Mouse (Mus musculus) embryonic facial prominence, embryonic 10.5 days (tissue): Measurements from ENCODE around the gene Hck. TPM values are rescaled to one million over a fixed set of nuclear protein-coding genes. Genes with fewer than 3 reads are reported as not detected.

Experiments used
- DNase-seq: peaks from one replicate; pipeline ENCODE4 v3.0.0-alpha.2; 2017; ENCODE audit warnings: low spot score
- H3K27ac ChIP-seq: fragments of 300-500 bp; sonication (generic); replicated peaks from 2 replicates; pipeline ENCODE4 v1.5.1; 2016; ENCODE audit warnings: mild to moderate bottlenecking
- H3K27me3 ChIP-seq: fragments of 300-500 bp; sonication (generic); replicated peaks from 2 replicates; pipeline ENCODE4 v1.6.1; 2016; ENCODE audit warnings: low read depth, mild to moderate bottlenecking; ENCODE audit not compliant: poor library complexity, severe bottlenecking
- H3K36me3 ChIP-seq: fragments of 300-500 bp; sonication (generic); replicated peaks from 2 replicates; pipeline ENCODE4 v1.6.1; 2016; ENCODE audit warnings: mild to moderate bottlenecking, moderate library complexity
- H3K4me1 ChIP-seq: fragments of 300-500 bp; sonication (generic); 2 replicates; pipeline ENCODE4 v1.6.1; 2016
- H3K4me3 ChIP-seq: fragments of 300-500 bp; sonication (generic); 2 replicates; pipeline ENCODE4 v1.5.1; 2016; ENCODE audit warnings: mild to moderate bottlenecking, moderate library complexity
- H3K9me3 ChIP-seq: fragments of 300-500 bp; sonication (generic); 2 replicates; pipeline ENCODE4 v1.6.1; 2016; ENCODE audit warnings: mild to moderate bottlenecking
- WGBS: fragments of 180-500 bp; shearing (Covaris S2); methylation state at CpG from one replicate; pipeline ENCODE4 v1.1.7; 2016; 5-methylcytosine and 5-hydroxymethylcytosine counted together
- polyA plus RNA-seq: library from polyadenylated mRNA; unstranded; fragments of >200 nt; fragmentation: Nextera tagmentation; extraction: Ambion mirVana; gene quantifications from 2 replicates; pipeline ENCODE4 v1.2.1, GENCODE M21; 2016

Gene Hck
- polyA plus RNA-seq, 1 experiment from 2014 or later: 1.4 TPM

DNA sequence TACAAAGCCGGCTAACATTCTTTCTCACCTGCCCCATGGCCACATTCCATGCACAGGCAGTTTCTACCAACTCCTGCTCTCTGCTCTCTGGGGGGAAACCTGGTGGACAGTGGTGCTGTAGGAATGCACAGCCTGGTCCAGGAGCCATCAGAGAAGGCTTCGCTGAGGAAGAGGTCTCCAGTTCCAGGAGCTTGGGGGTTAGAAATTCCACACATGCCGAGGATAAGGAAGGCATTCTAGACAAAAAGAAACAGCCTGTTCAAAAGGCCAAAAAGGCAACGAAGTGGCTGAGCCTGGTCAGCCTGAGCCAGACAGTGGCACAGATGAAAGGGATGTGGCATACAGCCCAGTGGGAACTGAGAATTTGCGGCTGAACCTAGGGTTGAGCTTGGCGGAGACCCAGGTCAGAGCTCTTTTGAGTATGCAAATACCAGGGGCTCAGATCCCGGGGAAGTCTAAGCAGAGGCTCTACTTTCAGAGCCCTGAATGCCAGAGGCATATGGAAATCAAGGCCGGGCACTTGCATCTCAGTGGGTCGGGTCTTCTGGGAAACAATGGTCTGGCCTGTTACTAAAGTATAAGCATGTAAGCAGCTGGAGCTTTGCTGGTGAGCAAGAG, 31.8 kb downstream of the Hck start:
- peaks cover 10% of the 10 kb centered on the region for H3K4me1 ChIP-seq
- H3K27ac ChIP-seq: no peak overlapping the region
- WGBS: 10% methylated on average over 9 of the region's 9 CpGs
- no peak overlapping the region for H3K4me3 ChIP-seq
- H3K36me3 ChIP-seq: no peaks in the 10 kb centered on the region
- H3K9me3 ChIP-seq: no peaks in the 10 kb centered on the region
- peaks cover 7% of the 10 kb centered on the region; the same call in 1 of the 2 replicates for H3K27me3 ChIP-seq
- peak; percentile 23 for DNase-seq

DNA sequence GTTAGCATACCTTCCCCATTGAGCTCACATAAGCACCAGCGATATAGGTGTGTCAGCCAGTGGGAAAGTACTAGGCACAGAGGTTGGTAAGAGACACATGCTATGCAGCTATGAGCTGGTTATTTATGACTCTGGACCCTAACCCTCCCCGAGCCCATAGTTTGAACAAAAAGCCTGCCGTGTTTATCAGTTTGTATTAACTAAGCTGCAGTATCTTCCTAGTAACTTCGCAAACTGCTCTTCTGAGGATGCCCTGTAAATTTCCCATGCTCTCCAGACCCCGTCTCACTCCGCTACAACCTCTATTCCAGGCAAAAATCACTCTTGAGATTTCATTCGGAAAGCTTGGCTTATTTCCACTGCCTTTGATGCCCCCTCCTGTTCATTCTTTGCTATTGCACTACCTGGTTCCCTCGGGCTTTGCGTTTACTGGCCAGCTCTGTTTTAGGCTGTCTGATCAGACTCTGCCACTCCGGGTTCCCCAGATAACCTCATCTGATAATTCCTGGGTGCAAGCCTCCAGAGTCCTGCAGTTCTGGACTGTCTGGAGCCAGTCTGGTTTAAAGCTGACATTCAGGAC, 34.4 kb downstream of the Hck start:
- no peak overlapping the region for H3K27ac ChIP-seq
- no peak overlapping the region for H3K4me3 ChIP-seq
- DNase-seq: peak; percentile 61
- peaks cover 10% of the 10 kb centered on the region for H3K4me1 ChIP-seq
- H3K27me3 ChIP-seq: peaks cover 7% of the 10 kb centered on the region; the same call in 1 of the 2 replicates
- 36% methylated on average over 10 of the region's 10 CpGs for WGBS
- H3K9me3 ChIP-seq: no peaks in the 10 kb centered on the region
- no peaks in the 10 kb centered on the region for H3K36me3 ChIP-seq

DNA sequence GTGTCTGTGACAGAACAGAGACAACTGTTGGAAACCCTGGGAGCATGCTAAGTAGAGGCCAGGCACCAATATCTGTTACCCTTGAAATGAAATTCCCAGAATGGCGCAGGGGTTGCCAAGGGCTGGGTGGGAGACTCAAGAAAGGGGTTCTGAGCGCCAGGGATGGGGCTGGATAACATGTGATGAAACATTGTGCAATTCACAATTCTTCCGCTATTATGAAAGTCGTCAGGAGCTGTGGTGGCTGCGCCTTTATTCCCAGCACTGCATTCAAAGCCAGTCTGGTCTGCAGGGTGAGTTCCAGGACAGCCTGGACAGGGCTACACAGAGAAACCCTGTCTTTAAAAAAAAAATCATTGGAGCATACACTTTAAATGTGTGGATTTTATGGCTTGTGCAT, 37.1 kb downstream of the Hck start:
- Histone ChIP-seq H3K4me1 (peaks cover 1% of the 10 kb centered on the region; the same call in 1 of the 2 replicates), H3K9me3 (no peaks in the 10 kb centered on the region), H3K27ac (no peak overlapping the region), H3K36me3 (no peaks in the 10 kb centered on the region), H3K27me3 (peaks cover 7% of the 10 kb centered on the region; the same call in 1 of the 2 replicates), H3K4me3 (no peak overlapping the region)
- 84% methylated on average over 5 of the region's 5 CpGs for WGBS
- DNase-seq: no peak

DNA sequence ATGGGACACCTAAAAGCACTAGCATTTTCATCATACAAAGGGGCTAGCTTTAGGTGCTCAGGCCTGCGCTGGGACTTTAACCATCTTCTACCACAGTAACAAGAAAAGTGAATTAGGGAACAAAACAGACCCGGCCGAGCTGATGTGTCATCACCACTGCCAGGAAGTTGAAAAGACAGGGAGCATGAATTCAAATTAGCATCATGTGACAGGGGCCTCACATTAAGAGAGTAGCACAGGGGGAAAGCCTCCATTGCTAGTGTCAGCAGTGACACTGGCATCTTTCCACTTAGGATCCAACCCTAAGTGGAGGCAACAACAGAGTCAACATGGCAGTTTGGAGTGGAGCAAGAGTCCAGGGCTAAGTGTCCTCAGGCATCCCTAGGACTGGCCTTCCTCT, 39.0 kb downstream of the Hck start:
- no peaks in the 10 kb centered on the region for H3K36me3 ChIP-seq
- H3K4me3 ChIP-seq: no peak overlapping the region
- H3K4me1 ChIP-seq: no peaks in the 10 kb centered on the region
- DNase-seq: no peak
- H3K27ac ChIP-seq: no peak overlapping the region
- 87% methylated on average over 3 of the region's 3 CpGs for WGBS
- no peaks in the 10 kb centered on the region for H3K9me3 ChIP-seq
- H3K27me3 ChIP-seq: peaks cover 6% of the 10 kb centered on the region; the same call in 1 of the 2 replicates

DNA sequence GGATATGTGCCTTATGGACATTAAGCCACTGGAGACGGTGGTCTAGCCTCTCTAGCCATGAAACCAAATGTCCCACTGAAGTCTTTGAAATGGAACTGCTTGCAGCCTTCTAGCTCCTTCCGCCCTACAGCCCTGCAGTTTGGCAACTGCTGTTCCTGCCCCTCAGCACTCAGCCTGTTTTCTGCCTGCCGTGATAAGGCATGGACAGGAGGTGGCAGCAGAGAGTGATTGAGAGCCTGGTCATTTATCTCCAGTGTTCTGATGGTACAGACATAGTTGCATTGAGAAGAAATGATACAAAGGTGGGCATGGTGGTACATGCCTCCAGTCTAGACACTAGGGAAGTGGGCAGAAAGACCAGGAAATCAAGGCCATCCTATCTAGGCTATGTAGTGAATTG, 39.4 kb downstream of the Hck start:
- WGBS: 24% methylated on average over 3 of the region's 3 CpGs
- no peaks in the 10 kb centered on the region for H3K36me3 ChIP-seq
- peak; percentile 68 for DNase-seq
- H3K27me3 ChIP-seq: 0 out of 2 replicates have a peak, but pooled peaks cover 4% of the 10 kb centered on the region
- H3K4me1 ChIP-seq: no peaks in the 10 kb centered on the region
- H3K4me3 ChIP-seq: no peak overlapping the region
- no peak overlapping the region for H3K27ac ChIP-seq
- H3K9me3 ChIP-seq: no peaks in the 10 kb centered on the region

DNA sequence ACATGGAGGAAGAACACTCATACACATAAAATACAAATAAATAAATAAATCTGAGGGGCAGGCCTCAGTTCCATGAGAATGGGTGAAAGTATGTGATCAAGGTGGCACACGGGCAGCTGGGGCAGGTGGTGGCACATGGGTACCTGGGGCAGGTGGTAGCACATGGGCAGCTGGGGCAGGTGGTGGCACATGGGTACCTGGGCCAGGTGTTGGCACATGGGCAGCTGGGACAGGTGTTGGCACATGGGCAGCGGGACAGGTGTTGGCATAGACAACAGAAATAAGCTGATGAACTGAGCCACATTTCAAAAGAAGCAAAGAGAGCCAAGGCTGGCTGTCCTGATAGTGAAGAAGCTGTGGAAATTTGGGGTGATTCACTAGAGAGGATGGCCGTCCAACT, 41.5 kb downstream of the Hck start:
- H3K27me3 ChIP-seq: 0 out of 2 replicates have a peak, but pooled peaks cover 3% of the 10 kb centered on the region
- WGBS: 83% methylated on average over 3 of the region's 3 CpGs
- no peak overlapping the region for H3K4me3 ChIP-seq
- no peaks in the 10 kb centered on the region for H3K36me3 ChIP-seq
- H3K9me3 ChIP-seq: no peaks in the 10 kb centered on the region
- H3K27ac ChIP-seq: no peak overlapping the region
- DNase-seq: no peak
- no peaks in the 10 kb centered on the region for H3K4me1 ChIP-seq

DNA sequence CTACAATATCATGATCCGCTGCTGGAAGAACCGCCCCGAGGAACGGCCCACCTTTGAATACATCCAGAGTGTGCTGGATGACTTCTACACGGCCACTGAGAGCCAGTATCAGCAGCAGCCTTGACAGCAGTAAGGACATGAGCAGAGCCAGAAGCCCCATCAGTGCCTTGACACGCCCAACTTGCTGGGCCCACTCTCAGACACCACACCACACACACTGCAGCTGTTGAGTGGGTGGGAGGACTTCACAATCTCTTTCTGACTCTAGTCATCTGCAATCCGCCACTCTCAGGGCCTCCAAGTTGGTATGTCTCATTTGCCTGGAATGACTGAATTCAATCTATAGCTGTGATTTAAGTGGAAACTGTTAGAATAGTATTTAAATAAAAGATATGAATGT, 42.8 kb downstream of the Hck start:
- 84% methylated on average over 7 of the region's 7 CpGs for WGBS
- H3K27ac ChIP-seq: no peak overlapping the region
- no peaks in the 10 kb centered on the region for H3K9me3 ChIP-seq
- no peaks in the 10 kb centered on the region for H3K27me3 ChIP-seq
- no peaks in the 10 kb centered on the region for H3K4me1 ChIP-seq
- no peak overlapping the region for H3K4me3 ChIP-seq
- no peaks in the 10 kb centered on the region for H3K36me3 ChIP-seq
- no peak for DNase-seq

DNA sequence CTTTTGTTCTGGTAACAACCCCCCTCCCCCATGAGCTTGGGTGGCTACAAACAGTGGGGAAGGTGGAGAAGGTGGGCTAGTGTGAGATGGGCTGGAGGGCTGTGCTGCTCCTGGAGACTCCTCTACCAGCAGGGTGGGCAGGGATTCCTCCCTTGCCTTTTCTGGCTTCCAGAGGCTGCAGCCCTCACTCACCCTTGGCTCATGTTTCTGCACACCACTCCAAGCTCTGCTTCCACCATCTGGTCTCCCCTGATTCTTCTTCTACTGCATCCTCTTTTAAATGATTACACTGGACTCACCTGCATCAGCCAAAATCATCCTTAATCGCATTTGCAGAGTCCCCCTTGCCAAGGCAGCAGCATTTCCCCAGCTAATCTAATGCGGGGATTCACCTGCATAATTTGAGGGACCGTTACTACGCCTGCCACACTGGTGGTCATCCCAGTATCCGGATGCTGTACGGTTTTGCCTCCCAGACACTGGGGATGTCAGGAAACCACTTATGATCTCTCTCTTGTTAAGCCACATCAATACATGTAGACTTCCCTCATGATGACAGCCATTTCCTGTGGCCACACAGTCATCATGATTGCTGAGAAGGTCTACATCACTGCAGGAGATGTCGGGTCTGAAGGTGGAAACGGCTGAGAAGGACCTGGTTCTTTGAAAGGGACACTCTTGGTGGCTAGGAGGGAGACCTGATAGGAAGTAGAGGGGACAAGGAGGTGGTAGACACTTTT, 43.8 kb downstream of the Hck start:
- Histone ChIP-seq H3K4me3 (no peak overlapping the region), H3K9me3 (no peaks in the 10 kb centered on the region), H3K27ac (no peak overlapping the region), H3K4me1 (no peaks in the 10 kb centered on the region), H3K27me3 (no peaks in the 10 kb centered on the region), H3K36me3 (no peaks in the 10 kb centered on the region)
- WGBS: 82% methylated on average over 8 of the region's 8 CpGs
- no peak for DNase-seq

DNA sequence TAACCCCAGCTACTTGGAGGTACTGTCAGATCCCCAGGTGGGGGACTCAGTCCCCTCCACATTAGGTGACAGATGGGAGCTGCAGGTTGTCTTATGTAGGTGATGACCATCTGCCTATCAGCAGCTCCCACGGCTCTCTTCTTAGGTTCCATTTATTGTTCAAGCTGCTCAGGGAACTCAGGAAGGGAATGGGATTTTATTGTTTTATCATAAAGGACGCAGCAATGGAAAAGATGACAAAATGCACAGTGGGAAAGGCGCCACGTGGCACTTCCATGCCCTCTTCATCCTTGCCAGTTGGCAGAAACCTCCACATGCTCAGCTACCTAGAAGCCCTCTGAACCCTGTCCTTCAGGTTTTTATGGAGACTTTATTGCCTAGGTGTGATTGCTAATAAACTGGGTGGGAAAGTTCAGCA, 44.8 kb downstream of the Hck start:
- WGBS: 72% methylated on average over 4 of the region's 4 CpGs
- no peak overlapping the region for H3K4me3 ChIP-seq
- no peak for DNase-seq
- no peaks in the 10 kb centered on the region for H3K27me3 ChIP-seq
- H3K27ac ChIP-seq: no peak overlapping the region
- no peaks in the 10 kb centered on the region for H3K9me3 ChIP-seq
- no peaks in the 10 kb centered on the region for H3K4me1 ChIP-seq
- no peaks in the 10 kb centered on the region for H3K36me3 ChIP-seq

DNA sequence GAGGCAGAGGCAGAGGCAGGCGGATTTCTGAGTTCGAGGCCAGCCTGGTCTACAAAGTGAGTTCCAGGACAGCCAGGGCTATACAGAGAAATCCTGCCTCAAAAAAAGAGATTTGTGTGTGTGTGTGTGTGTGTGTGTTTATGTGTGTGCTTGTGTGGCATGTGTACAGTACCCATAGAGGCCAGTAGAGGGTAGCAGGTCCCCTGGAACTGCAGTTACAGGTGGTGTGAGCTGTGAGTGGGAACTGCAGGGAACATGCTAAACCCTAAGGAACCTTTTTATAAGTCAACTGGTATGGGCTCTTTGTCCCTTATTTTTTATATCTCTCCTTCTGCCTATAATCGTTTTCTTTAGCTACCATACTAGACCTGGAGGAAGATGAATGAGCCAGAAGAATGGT, 49.0 kb downstream of the Hck start:
- Histone ChIP-seq H3K27me3 (no peaks in the 10 kb centered on the region), H3K4me3 (no peak overlapping the region), H3K9me3 (no peaks in the 10 kb centered on the region), H3K4me1 (peaks cover 5% of the 10 kb centered on the region), H3K36me3 (no peaks in the 10 kb centered on the region), H3K27ac (no peak overlapping the region)
- DNase-seq: no peak
- WGBS: 82% methylated on average over 3 of the region's 3 CpGs

DNA sequence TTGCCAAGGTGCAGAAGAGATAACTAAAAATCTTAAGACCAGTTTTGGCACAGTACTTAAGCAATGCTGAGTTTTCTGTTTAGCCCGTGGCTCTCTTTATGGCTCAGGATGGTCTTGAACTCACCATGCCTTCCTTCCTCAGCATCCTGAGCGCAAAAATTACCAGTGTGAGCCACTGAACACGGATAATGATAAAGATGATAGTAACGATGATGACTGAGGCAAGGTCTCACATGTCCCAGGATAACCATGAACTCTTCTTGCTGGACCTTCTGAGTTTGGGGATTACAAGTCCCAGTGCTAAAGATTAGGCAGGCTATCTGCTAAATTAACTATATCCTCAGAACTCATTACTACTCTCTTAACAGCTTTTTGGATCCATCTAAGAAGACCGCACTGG, 51.9 kb downstream of the Hck start:
- Histone ChIP-seq H3K36me3 (peaks cover 15% of the 10 kb centered on the region), H3K4me1 (peaks cover 9% of the 10 kb centered on the region), H3K9me3 (no peaks in the 10 kb centered on the region), H3K27ac (no peak overlapping the region), H3K27me3 (peaks cover 13% of the 10 kb centered on the region), H3K4me3 (no peak overlapping the region)
- 80% methylated on average over 5 of the region's 5 CpGs for WGBS
- DNase-seq: no peak

DNA sequence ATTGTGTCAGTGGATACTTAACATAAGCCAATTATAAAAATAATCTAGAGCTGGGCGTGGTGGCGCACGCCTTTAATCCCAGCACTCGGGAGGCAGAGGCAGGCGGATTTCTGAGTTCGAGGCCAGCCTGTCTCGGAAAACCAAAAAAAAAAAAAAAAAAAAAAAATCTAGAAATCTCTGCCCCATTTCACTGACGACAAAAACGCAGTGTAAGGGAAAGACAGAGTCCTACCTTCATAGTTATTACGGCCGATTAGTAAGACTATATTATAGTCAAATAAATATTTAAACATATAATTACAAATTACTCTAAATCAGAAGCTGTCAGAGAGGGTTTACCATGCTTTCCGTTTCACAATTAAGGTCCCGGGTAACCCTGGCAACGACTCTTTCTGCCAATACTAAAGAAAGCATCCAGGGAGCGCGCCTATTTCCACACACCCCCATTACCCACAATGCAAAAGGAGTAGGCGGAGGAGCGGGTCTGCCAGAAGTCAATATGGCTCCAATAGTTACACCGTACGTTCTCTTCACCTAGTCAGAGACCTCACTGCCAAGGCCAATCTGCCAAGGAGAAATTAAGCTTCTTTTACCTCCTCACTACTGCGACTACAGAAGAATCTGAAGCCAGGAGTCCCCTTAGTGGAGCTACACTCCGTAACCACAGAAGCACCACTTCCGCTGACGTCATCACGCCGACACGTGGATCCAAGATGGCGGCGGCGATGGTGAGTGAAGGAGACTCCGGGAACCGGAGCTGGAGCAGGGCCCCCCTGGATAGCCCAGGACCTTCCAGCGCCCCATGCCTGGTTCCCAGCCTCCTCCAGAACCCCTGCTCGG, 52.8 kb downstream of the Hck start, which contains the start of gene Tm9sf4:
Gene Tm9sf4 (plus strand): TSS at position 460 of the 840 bp plus-strand sequence.
- Histone ChIP-seq H3K4me3 (peak within 1 kb of the TSS; percentile 96), H3K36me3 (peaks cover 20% of the 10 kb centered on the region), H3K4me1 (peaks cover 9% of the 10 kb centered on the region), H3K9me3 (no peaks in the 10 kb centered on the region), H3K27ac (peak within 1 kb of the TSS; percentile 93), H3K27me3 (peaks cover 20% of the 10 kb centered on the region)
- WGBS: 10% methylated on average over 34 of the region's 34 CpGs
- peak; percentile 92 for DNase-seq
